In genomic region chr15:77071501-77071900, GRCm38 (mm10) we compare ENCODE assay signal across 9 mouse cellular contexts. TPM values are rescaled to one million over a fixed set of nuclear protein-coding genes. Genes with fewer than 3 reads are reported as not detected.
DNase-seq lines count a peak whose midpoint lies in the region; ATAC-seq and TF ChIP-seq lines count a peak whose summit lies in the region.
"Had no signal": no experiment of that assay in that cellular context is flagged by ENCODE, and none has a peak within 500 bp of the region (broad histone marks: within the 10 kb centered on the region; RNA-seq: fewer than 3 reads in every experiment).

No protein-coding gene starts in this region.

- 0 out of 2 replicates have a peak overlapping the region, but pooled peaks have one; percentile 34 for H3K27ac ChIP-seq in hindbrain, embryonic 15.5 days (replicated peaks)
- no peak overlapping the region for H3K27ac ChIP-seq in liver, postnatal 0 days (ENCODE audit: low read depth)
- no peak overlapping the region for H3K27ac ChIP-seq in olfactory bulb, adult 2 months (ENCODE audit: insufficient read depth, low read depth, low read length)

- peak; percentile 42 to 71 for DNase-seq in adrenal gland, adult (ENCODE audit: inconsistent age in 2 of 2, low spot score in 1 of 2)
- DNase-seq in adrenal gland, adult 2 months = no peak
- DNase-seq in spleen, postnatal 36 days (ENCODE audit: low spot score in 2 of 2) = peak; percentile 5 to 9
- no peak for DNase-seq in spleen, postnatal 14 days (ENCODE audit: low spot score in 2 of 2)
- DNase-seq in liver, postnatal 0 days = peak; percentile 54
- DNase-seq in urinary bladder, postnatal 14 days (ENCODE audit: low spot score) = no peak

- no peak for TF ChIP-seq EP300 in liver, postnatal 0 days (IDR thresholded peaks at IDR 0.05; ENCODE audit: low read depth)

- TF ChIP-seq CTCF in liver, postnatal 0 days (IDR thresholded peaks at IDR 0.05; ENCODE audit: low read depth) = peak; percentile 57
- TF ChIP-seq CTCF in olfactory bulb, adult 2 months (IDR thresholded peaks at IDR 0.05; ENCODE audit: insufficient read depth, low read depth, low read length) = peak; percentile 33; the same call in 1 of the 2 replicates

- no peak overlapping the region for H3K9ac ChIP-seq in hindbrain, embryonic 15.5 days
- H3K9ac ChIP-seq in liver, postnatal 0 days (replicated peaks) = no peak overlapping the region

- no peak overlapping the region for H3K4me3 ChIP-seq in hindbrain, embryonic 15.5 days
- no peak overlapping the region for H3K4me3 ChIP-seq in liver, postnatal 0 days (ENCODE audit: low read depth, low read length)
- no peak overlapping the region for H3K4me3 ChIP-seq in olfactory bulb, adult 2 months (ENCODE audit: insufficient read depth, low read depth, low read length)

- no peak for TF ChIP-seq POLR2A in olfactory bulb, adult 2 months (IDR thresholded peaks at IDR 0.05; ENCODE audit: insufficient read depth, low read depth, low read length)

- H3K4me2 ChIP-seq in hindbrain, embryonic 15.5 days = 0 out of 2 replicates have a peak overlapping the region, but pooled peaks have one; percentile 23
- no peak overlapping the region for H3K4me2 ChIP-seq in liver, postnatal 0 days (ENCODE audit: low read depth, low read length)

- peak; percentile 54; the same call in 1 of the 2 replicates for ATAC-seq in hindbrain, embryonic 15.5 days (ENCODE audit: low FRiP score, low read depth)
- peak; percentile 8; the same call in 1 of the 2 replicates for ATAC-seq in liver, postnatal 0 days

- no peaks in the 10 kb centered on the region for H3K27me3 ChIP-seq in hindbrain, embryonic 15.5 days
- H3K27me3 ChIP-seq in liver, postnatal 0 days (ENCODE audit: insufficient read depth, low read length) = no peaks in the 10 kb centered on the region

- WGBS in hindbrain, embryonic 15.5 days = 19% methylated on average over 10 of the region's 10 CpGs
- WGBS in liver, postnatal 0 days (ENCODE audit: insufficient replicate concordance) = 4% methylated on average over 10 of the region's 10 CpGs
- 20% methylated on average over 10 of the region's 10 CpGs for WGBS in olfactory bulb, adult 2 months

- H3K9me3 ChIP-seq in hindbrain, embryonic 15.5 days = no peaks in the 10 kb centered on the region
- no peaks in the 10 kb centered on the region for H3K9me3 ChIP-seq in liver, postnatal 0 days (ENCODE audit: low read length)

- H3K36me3 ChIP-seq in hindbrain, embryonic 15.5 days = peaks cover under 1% of the 10 kb centered on the region
- no peaks in the 10 kb centered on the region for H3K36me3 ChIP-seq in liver, postnatal 0 days (replicated peaks; ENCODE audit: insufficient read depth, low read length)

- peaks cover 9% of the 10 kb centered on the region for H3K4me1 ChIP-seq in hindbrain, embryonic 15.5 days (replicated peaks)
- peaks cover 18% of the 10 kb centered on the region for H3K4me1 ChIP-seq in liver, postnatal 0 days (ENCODE audit: insufficient read depth)
- peaks cover 14% of the 10 kb centered on the region for H3K4me1 ChIP-seq in olfactory bulb, adult 2 months (ENCODE audit: control insufficient read depth, insufficient read depth, low read length)

RNA-seq across cellular contexts. Expression of gene Mb, which starts 21.0 kb away (rescaled TPM):
- total RNA-seq in adrenal gland, adult 2 months (2021) = 1 to 10 TPM in 1 of 2 experiments, not detected in 1; 1.8 TPM
- 0.46 TPM in 1 of 2 replicates, not detected in the other for polyA plus RNA-seq in adrenal gland, adult 2 months (2012; rRNA removed)
- polyA plus RNA-seq in hindbrain, embryonic 15.5 days (2015; fragmentation: Nextera tagmentation; extraction: Ambion mirVana) = 0.37 and 0.48 TPM in 2 replicates
- polyA plus RNA-seq in liver, postnatal 0 days (2015; fragmentation: Nextera tagmentation; extraction: Ambion mirVana) = 0.15 and 6.6 TPM in 2 replicates
- not detected in 2 replicates for polyA plus RNA-seq in olfactory bulb, adult 2 months (2012; ENCODE audit: insufficient read depth, insufficient read length, low replicate concordance, missing spikeins)
- polyA plus RNA-seq: small intestine, adult 2 months had no signal

RNA-seq across cellular contexts. Expression of gene Apol6, which starts 27.0 kb away (rescaled TPM):
- total RNA-seq in adrenal gland, adult 2 months (2021) = 10 to 100 TPM; 11.8 to 28.0 TPM
- polyA plus RNA-seq in adrenal gland, adult 2 months (2012; rRNA removed) = 17.5 and 21.1 TPM in 2 replicates
- not detected in 2 replicates for polyA plus RNA-seq in hindbrain, embryonic 15.5 days (2015; fragmentation: Nextera tagmentation; extraction: Ambion mirVana)
- polyA plus RNA-seq in liver, postnatal 0 days (2015; fragmentation: Nextera tagmentation; extraction: Ambion mirVana) = not detected in 2 replicates
- not detected in 2 replicates for polyA plus RNA-seq in olfactory bulb, adult 2 months (2012; ENCODE audit: insufficient read depth, insufficient read length, low replicate concordance, missing spikeins)

Comparison
In these comparisons a context has a peak if more than half of its experiments do, and no peak if none do; other contexts are left out.
1. DNase-seq: peak in adrenal gland, adult (2 of 2), spleen, postnatal 36 days (2 of 2) and liver, postnatal 0 days (single experiment); none in adrenal gland, adult 2 months (single experiment), spleen, postnatal 14 days (0 of 2) and urinary bladder, postnatal 14 days (single experiment).
2. RNA of gene Apol6, which starts 27.0 kb away (polyA plus RNA-seq): 17.5 to 21.1 TPM in adrenal gland, adult 2 months; not detected in hindbrain, embryonic 15.5 days, not detected in liver, postnatal 0 days and not detected in olfactory bulb, adult 2 months; every median in the first group is over 10 times any median in the second.